Mouse (Mus musculus): ENCODE data around the gene Maml3. TPM values are rescaled to one million over a fixed set of nuclear protein-coding genes. Genes with fewer than 3 reads are reported as not detected.

Maml3 gene
- polyA plus RNA-seq, 1 experiment from 2014 or later = 6.1 TPM

GRCm38 (mm10) chr3:51746816-51747215, 358.1 kb downstream of the Maml3 start:
- no peak for ATAC-seq (ENCODE audit: low FRiP score)
- Histone ChIP-seq H3K9ac (ENCODE audit: low read length) (no peak overlapping the region), H3K27me3 (ENCODE audit: control insufficient read depth, insufficient read depth, low read length) (no peaks in the 10 kb centered on the region), H3K9me3 (ENCODE audit: control insufficient read depth, low read length) (no peaks in the 10 kb centered on the region; the same call in 1 of the 2 replicates), H3K4me1 (ENCODE audit: control insufficient read depth, insufficient read depth, low read length) (peaks cover 23% of the 10 kb centered on the region), H3K27ac (ENCODE audit: low read depth, low read length) (no peak overlapping the region), H3K4me3 (ENCODE audit: low read depth, low read length) (no peak overlapping the region), H3K36me3 (ENCODE audit: control insufficient read depth, insufficient read depth, low read length) (no peaks in the 10 kb centered on the region), H3K4me2 (no peak overlapping the region)
- no peak for DNase-seq (ENCODE audit: low spot score, missing footprints)
- WGBS = 85% methylated on average over 8 of the region's 8 CpGs

GRCm38 (mm10) chr3:51745162-51745561, 359.7 kb downstream of the Maml3 start:
- DNase-seq (ENCODE audit: low spot score, missing footprints) (no peak), ATAC-seq (ENCODE audit: low FRiP score) (no peak)
- 87% methylated on average over 8 of the region's 8 CpGs for WGBS
- Histone ChIP-seq H3K27ac (ENCODE audit: low read depth, low read length) (no peak overlapping the region), H3K4me1 (ENCODE audit: control insufficient read depth, insufficient read depth, low read length) (peaks cover 16% of the 10 kb centered on the region), H3K27me3 (ENCODE audit: control insufficient read depth, insufficient read depth, low read length) (no peaks in the 10 kb centered on the region), H3K9me3 (ENCODE audit: control insufficient read depth, low read length) (no peaks in the 10 kb centered on the region; the same call in 1 of the 2 replicates), H3K9ac (ENCODE audit: low read length) (no peak overlapping the region), H3K4me2 (no peak overlapping the region), H3K36me3 (ENCODE audit: control insufficient read depth, insufficient read depth, low read length) (no peaks in the 10 kb centered on the region), H3K4me3 (ENCODE audit: low read depth, low read length) (no peak overlapping the region)

- H3K27ac ChIP-seq (ENCODE audit: low read depth, low read length) = no peak overlapping the region
- H3K4me2 ChIP-seq = no peak overlapping the region
- H3K4me3 ChIP-seq (ENCODE audit: low read depth, low read length) = no peak overlapping the region
- no peak for DNase-seq (ENCODE audit: low spot score, missing footprints)
- H3K4me1 ChIP-seq (ENCODE audit: control insufficient read depth, insufficient read depth, low read length) = peaks cover 11% of the 10 kb centered on the region
- 79% methylated on average over 4 of the region's 4 CpGs for WGBS
- H3K9ac ChIP-seq (ENCODE audit: low read length) = no peak overlapping the region
- ATAC-seq (ENCODE audit: low FRiP score) = no peak
- H3K9me3 ChIP-seq (ENCODE audit: control insufficient read depth, low read length) = no peaks in the 10 kb centered on the region; the same call in 1 of the 2 replicates
- no peaks in the 10 kb centered on the region for H3K27me3 ChIP-seq (ENCODE audit: control insufficient read depth, insufficient read depth, low read length)
- no peaks in the 10 kb centered on the region for H3K36me3 ChIP-seq (ENCODE audit: control insufficient read depth, insufficient read depth, low read length)
Measured at GRCm38 (mm10) chr3:51744339-51744759, 360.5 kb downstream of the Maml3 start.

- H3K4me1 ChIP-seq (ENCODE audit: control insufficient read depth, insufficient read depth, low read length) = peaks cover 11% of the 10 kb centered on the region
Measured at GRCm38 (mm10) chr3:51742405-51742804, 362.5 kb downstream of the Maml3 start.

GRCm38 (mm10) chr3:51741824-51742223, 363.1 kb downstream of the Maml3 start:
- Histone ChIP-seq H3K9ac (ENCODE audit: low read length) (peak overlapping the region; percentile 5; the same call in 1 of the 2 replicates), H3K27ac (ENCODE audit: low read depth, low read length) (no peak overlapping the region; the same call in 1 of the 2 replicates), H3K27me3 (ENCODE audit: control insufficient read depth, insufficient read depth, low read length) (no peaks in the 10 kb centered on the region), H3K4me2 (no peak overlapping the region), H3K36me3 (ENCODE audit: control insufficient read depth, insufficient read depth, low read length) (no peaks in the 10 kb centered on the region), H3K4me3 (ENCODE audit: low read depth, low read length) (no peak overlapping the region), H3K9me3 (ENCODE audit: control insufficient read depth, low read length) (no peaks in the 10 kb centered on the region), H3K4me1 (ENCODE audit: control insufficient read depth, insufficient read depth, low read length) (peaks cover 11% of the 10 kb centered on the region)
- ATAC-seq (ENCODE audit: low FRiP score) (no peak), DNase-seq (ENCODE audit: low spot score, missing footprints) (no peak)
- 86% methylated on average over 10 of the region's 10 CpGs for WGBS

More at GRCm38 (mm10) chr3:51742405-51742804, 362.5 kb downstream of the Maml3 start:
- Histone ChIP-seq H3K27ac (ENCODE audit: low read depth, low read length) (no peak overlapping the region), H3K36me3 (ENCODE audit: control insufficient read depth, insufficient read depth, low read length) (no peaks in the 10 kb centered on the region), H3K4me2 (no peak overlapping the region), H3K27me3 (ENCODE audit: control insufficient read depth, insufficient read depth, low read length) (no peaks in the 10 kb centered on the region), H3K9me3 (ENCODE audit: control insufficient read depth, low read length) (no peaks in the 10 kb centered on the region), H3K4me3 (ENCODE audit: low read depth, low read length) (no peak overlapping the region), H3K9ac (ENCODE audit: low read length) (no peak overlapping the region)
- ATAC-seq (ENCODE audit: low FRiP score) = no peak
- no peak for DNase-seq (ENCODE audit: low spot score, missing footprints)
- WGBS = 89% methylated on average over 6 of the region's 6 CpGs

- Histone ChIP-seq H3K9me3 (ENCODE audit: control insufficient read depth, low read length) (no peaks in the 10 kb centered on the region), H3K27ac (ENCODE audit: low read depth, low read length) (peak overlapping the region; percentile 55), H3K9ac (ENCODE audit: low read length) (peak overlapping the region; percentile 46), H3K4me2 (no peak overlapping the region), H3K4me1 (ENCODE audit: control insufficient read depth, insufficient read depth, low read length) (peaks cover 11% of the 10 kb centered on the region), H3K4me3 (ENCODE audit: low read depth, low read length) (no peak overlapping the region), H3K27me3 (ENCODE audit: control insufficient read depth, insufficient read depth, low read length) (no peaks in the 10 kb centered on the region), H3K36me3 (ENCODE audit: control insufficient read depth, insufficient read depth, low read length) (no peaks in the 10 kb centered on the region)
- no peak for ATAC-seq (ENCODE audit: low FRiP score)
- DNase-seq (ENCODE audit: low spot score, missing footprints) = no peak
Measured at GRCm38 (mm10) chr3:51739835-51740112, 365.1 kb downstream of the Maml3 start.

GRCm38 (mm10) chr3:51739049-51739834, 365.6 kb downstream of the Maml3 start:
- Histone ChIP-seq H3K4me1 (ENCODE audit: control insufficient read depth, insufficient read depth, low read length) (peaks cover 11% of the 10 kb centered on the region), H3K9ac (ENCODE audit: low read length) (peak overlapping the region; percentile 46), H3K4me3 (ENCODE audit: low read depth, low read length) (no peak overlapping the region), H3K9me3 (ENCODE audit: control insufficient read depth, low read length) (no peaks in the 10 kb centered on the region), H3K36me3 (ENCODE audit: control insufficient read depth, insufficient read depth, low read length) (no peaks in the 10 kb centered on the region), H3K27ac (ENCODE audit: low read depth, low read length) (peak overlapping the region; percentile 55), H3K27me3 (ENCODE audit: control insufficient read depth, insufficient read depth, low read length) (no peaks in the 10 kb centered on the region), H3K4me2 (peak overlapping the region; percentile 8; the same call in 1 of the 2 replicates)
- 4% methylated on average over 12 of the region's 12 CpGs for WGBS
- DNase-seq (ENCODE audit: low spot score, missing footprints) (peak; percentile 93), ATAC-seq (ENCODE audit: low FRiP score) (peak; percentile 80)

GRCm38 (mm10) chr3:51733685-51734084, 371.2 kb downstream of the Maml3 start:
- Histone ChIP-seq H3K27ac (ENCODE audit: low read depth, low read length) (no peak overlapping the region), H3K27me3 (ENCODE audit: control insufficient read depth, insufficient read depth, low read length) (no peaks in the 10 kb centered on the region), H3K4me3 (ENCODE audit: low read depth, low read length) (no peak overlapping the region), H3K36me3 (ENCODE audit: control insufficient read depth, insufficient read depth, low read length) (no peaks in the 10 kb centered on the region), H3K4me2 (no peak overlapping the region), H3K4me1 (ENCODE audit: control insufficient read depth, insufficient read depth, low read length) (peaks cover 16% of the 10 kb centered on the region), H3K9me3 (ENCODE audit: control insufficient read depth, low read length) (no peaks in the 10 kb centered on the region), H3K9ac (ENCODE audit: low read length) (no peak overlapping the region)
- no peak for DNase-seq (ENCODE audit: low spot score, missing footprints)
- 89% methylated on average over 3 of the region's 3 CpGs for WGBS
- ATAC-seq (ENCODE audit: low FRiP score) = no peak

GRCm38 (mm10) chr3:51731949-51732636, 372.8 kb downstream of the Maml3 start:
- H3K36me3 ChIP-seq (ENCODE audit: control insufficient read depth, insufficient read depth, low read length) = no peaks in the 10 kb centered on the region
- H3K9me3 ChIP-seq (ENCODE audit: control insufficient read depth, low read length) = no peaks in the 10 kb centered on the region
- WGBS = 81% methylated on average over 16 of the region's 16 CpGs
- no peak overlapping the region for H3K4me3 ChIP-seq (ENCODE audit: low read depth, low read length)
- peaks cover 16% of the 10 kb centered on the region for H3K4me1 ChIP-seq (ENCODE audit: control insufficient read depth, insufficient read depth, low read length)
- no peaks in the 10 kb centered on the region for H3K27me3 ChIP-seq (ENCODE audit: control insufficient read depth, insufficient read depth, low read length)
- H3K9ac ChIP-seq (ENCODE audit: low read length) = no peak overlapping the region
- no peak for DNase-seq (ENCODE audit: low spot score, missing footprints)
- H3K4me2 ChIP-seq = no peak overlapping the region
- peak overlapping the region; percentile 40 for H3K27ac ChIP-seq (ENCODE audit: low read depth, low read length)
- ATAC-seq (ENCODE audit: low FRiP score) = peak; percentile 25; the same call in 1 of the 2 replicates
